8 mouse cellular contexts compared by ENCODE assay signal in genomic region chr11:90224914-90225470, GRCm38 (mm10). TPM values are rescaled to one million over a fixed set of nuclear protein-coding genes. Genes with fewer than 3 reads are reported as not detected.
A peak's percentile ranks its signal among the peaks of the same experiment; 100 is the strongest.
DNase-seq lines count a peak whose midpoint lies in the region; ATAC-seq and TF ChIP-seq lines count a peak whose summit lies in the region.

No protein-coding gene starts in this region.

- peak; percentile 9 for DNase-seq in thymus, postnatal 0 days (ENCODE audit: low spot score)
- DNase-seq in thymus, postnatal 14 days, result no peak
- peak in 1 of 3 experiments; percentile 23 for DNase-seq in liver, embryonic 14.5 days (ENCODE audit: low read depth in 3 of 3, low spot score in 3 of 3)
- peak; percentile 82 for DNase-seq in yolk sac, embryonic 10.5 days (ENCODE audit: low spot score)
- no peak for DNase-seq in cerebellum, adult 9-11 months
- no peak for DNase-seq in ovary, postnatal 36 days (ENCODE audit: low spot score)

- peaks cover 12 to 18% of the 10 kb centered on the region in 2 experiments for H3K4me1 ChIP-seq in heart, embryonic 14.5 days (ENCODE audit: control insufficient read depth in 2 of 2, insufficient read depth in 2 of 2, low read length in 2 of 2)
- peaks cover 0 to 10% of the 10 kb centered on the region in 2 experiments; a peak in 2 of 4 replicates for H3K4me1 ChIP-seq in liver, embryonic 14.5 days (replicated peaks; ENCODE audit: control insufficient read depth in 2 of 2, insufficient read depth in 2 of 2, low read length in 1 of 2)
- H3K4me1 ChIP-seq in forebrain, embryonic 13.5 days, result peaks cover 9% of the 10 kb centered on the region

- WGBS in heart, embryonic 14.5 days, result 18% methylated on average over 11 of the region's 11 CpGs
- 6% methylated on average over 11 of the region's 11 CpGs for WGBS in liver, embryonic 14.5 days (ENCODE audit: insufficient replicate concordance)
- 83% methylated on average over 11 of the region's 11 CpGs for WGBS in forebrain, embryonic 13.5 days

- H3K36me3 ChIP-seq in heart, embryonic 14.5 days (ENCODE audit: control insufficient read depth, insufficient read depth, low read length), result no peaks in the 10 kb centered on the region
- no peaks in the 10 kb centered on the region for H3K36me3 ChIP-seq in liver, embryonic 14.5 days (replicated peaks; ENCODE audit: control insufficient read depth, insufficient read depth, low read depth)
- H3K36me3 ChIP-seq in forebrain, embryonic 13.5 days (ENCODE audit: poor library complexity, severe bottlenecking), result no peaks in the 10 kb centered on the region

- peak overlapping the region; percentile 5 to 25; a peak in 2 of 4 replicates for H3K27ac ChIP-seq in heart, embryonic 14.5 days (replicated peaks in 1 of 2; ENCODE audit: control insufficient read depth in 1 of 2, insufficient read depth in 1 of 2, low read depth in 2 of 2, low read length in 2 of 2)
- no peak overlapping the region for H3K27ac ChIP-seq in liver, embryonic 14.5 days
- H3K27ac ChIP-seq in forebrain, embryonic 13.5 days, result no peak overlapping the region

- H3K4me2 ChIP-seq in heart, embryonic 14.5 days (ENCODE audit: low read length), result 0 out of 2 replicates have a peak overlapping the region, but pooled peaks have one; percentile 7
- H3K4me2 ChIP-seq in liver, embryonic 14.5 days (ENCODE audit: low read depth), result no peak overlapping the region
- no peak overlapping the region for H3K4me2 ChIP-seq in forebrain, embryonic 13.5 days

- TF ChIP-seq EP300 in liver, embryonic 14.5 days (IDR thresholded peaks at IDR 0.05; ENCODE audit: low read depth), result no peak

- no peaks in the 10 kb centered on the region for H3K27me3 ChIP-seq in heart, embryonic 14.5 days (ENCODE audit: control insufficient read depth, insufficient read depth, low read length)
- H3K27me3 ChIP-seq in liver, embryonic 14.5 days (ENCODE audit: control insufficient read depth, insufficient read depth, low read length), result no peaks in the 10 kb centered on the region
- H3K27me3 ChIP-seq in forebrain, embryonic 13.5 days, result no peaks in the 10 kb centered on the region

- H3K4me3 ChIP-seq in heart, embryonic 14.5 days (ENCODE audit: control insufficient read depth in 1 of 2, insufficient read depth in 1 of 2, low read depth in 1 of 2, low read length in 2 of 2), result no peak overlapping the region
- no peak overlapping the region for H3K4me3 ChIP-seq in liver, embryonic 14.5 days (ENCODE audit: insufficient read depth in 1 of 2, low read depth in 2 of 2, low read length in 2 of 2)
- H3K4me3 ChIP-seq in forebrain, embryonic 13.5 days, result no peak overlapping the region

- no peak for ATAC-seq in heart, embryonic 14.5 days (ENCODE audit: insufficient number of reproducible peaks, insufficient read depth, low FRiP score, low read depth)
- ATAC-seq in liver, embryonic 14.5 days (ENCODE audit: insufficient read depth), result peak; percentile 41; the same call in 1 of the 2 replicates
- no peak for ATAC-seq in forebrain, embryonic 13.5 days

- no peaks in the 10 kb centered on the region for H3K9me3 ChIP-seq in heart, embryonic 14.5 days (ENCODE audit: control insufficient read depth, low read length)
- H3K9me3 ChIP-seq in liver, embryonic 14.5 days (ENCODE audit: control insufficient read depth, low read length), result no peaks in the 10 kb centered on the region
- H3K9me3 ChIP-seq in forebrain, embryonic 13.5 days (replicated peaks), result no peaks in the 10 kb centered on the region

- TF ChIP-seq CTCF in liver, embryonic 14.5 days (IDR thresholded peaks at IDR 0.05; ENCODE audit: low read depth), result no peak

- no peak overlapping the region for H3K9ac ChIP-seq in heart, embryonic 14.5 days (ENCODE audit: low read length)
- H3K9ac ChIP-seq in liver, embryonic 14.5 days (replicated peaks), result no peak overlapping the region
- no peak overlapping the region for H3K9ac ChIP-seq in forebrain, embryonic 13.5 days

RNA-seq across cellular contexts. Expression of gene Mmd, which starts 24.3 kb away (rescaled TPM):
- polyA plus RNA-seq in thymus, postnatal 0 days (2015; fragmentation: Nextera tagmentation; extraction: Ambion mirVana), result 18.3 and 19.2 TPM in 2 replicates
- polyA plus RNA-seq in heart, embryonic 14.5 days (2014; fragmentation: Nextera tagmentation; extraction: Ambion mirVana), result 68.8 and 71.9 TPM in 2 replicates
- polyA plus RNA-seq in liver, embryonic 14.5 days (2012; rRNA removed), result 5.0 TPM in 2 replicates
- polyA plus RNA-seq in liver, embryonic 14.5 days (2014; fragmentation: Nextera tagmentation; extraction: Ambion mirVana), result 5.0 and 6.7 TPM in 2 replicates
- polyA plus RNA-seq in forebrain, embryonic 13.5 days (2015; fragmentation: Nextera tagmentation; extraction: Ambion mirVana), result 64.8 and 65.2 TPM in 2 replicates

RNA-seq across cellular contexts. Expression of gene Gm45716, which starts 37.5 kb away (rescaled TPM):
- polyA plus RNA-seq in thymus, postnatal 0 days (2015; fragmentation: Nextera tagmentation; extraction: Ambion mirVana), result 19.6 and 25.6 TPM in 2 replicates
- polyA plus RNA-seq in heart, embryonic 14.5 days (2014; fragmentation: Nextera tagmentation; extraction: Ambion mirVana), result 56.4 and 61.0 TPM in 2 replicates
- polyA plus RNA-seq in liver, embryonic 14.5 days (2012; rRNA removed), result 0.49 and 0.95 TPM in 2 replicates
- polyA plus RNA-seq in liver, embryonic 14.5 days (2014; fragmentation: Nextera tagmentation; extraction: Ambion mirVana), result 2.6 and 2.8 TPM in 2 replicates
- 19.2 and 21.3 TPM in 2 replicates for polyA plus RNA-seq in forebrain, embryonic 13.5 days (2015; fragmentation: Nextera tagmentation; extraction: Ambion mirVana)

Comparison
In these comparisons a context has a peak if more than half of its experiments do, and no peak if none do; other contexts are left out.
1. DNase-seq: peak in thymus, postnatal 0 days (single experiment) and yolk sac, embryonic 10.5 days (single experiment); none in thymus, postnatal 14 days (single experiment), cerebellum, adult 9-11 months (single experiment) and ovary, postnatal 36 days (single experiment).
2. H3K27ac ChIP-seq: peak in heart, embryonic 14.5 days (2 of 2); none in liver, embryonic 14.5 days (single experiment) and forebrain, embryonic 13.5 days (single experiment).